Mouse (Mus musculus) E14TG2a.4 (cell line): Measurements from ENCODE around the gene Castor1.

ENCODE experiments used
- CTCF ChIP-seq: conservative IDR thresholded peaks from 2 replicates; pipeline ENCODE4 v1.5.1; 2014; ENCODE audit warnings: low read length
- NANOG ChIP-seq: IDR thresholded peaks from 2 replicates; pipeline ENCODE4 v1.6.1; 2014; ENCODE audit warnings: borderline replicate concordance, low read length, mixed read lengths

- no peak for TF ChIP-seq CTCF
- TF ChIP-seq NANOG: no peak
Measured at GRCm38 (mm10) chr11:4214572-4214971, 3.5 kb upstream of the Castor1 start.
